Mouse (Mus musculus) midbrain, embryonic 16.5 days (tissue): Measurements from ENCODE around the gene Gm20388. TPM values are rescaled to one million over a fixed set of nuclear protein-coding genes. Genes with fewer than 3 reads are reported as not detected.

ENCODE experiments used
- ATAC-seq: fragments of 200-750 bp; cut with Nextera tagmentation; 2 replicates; pipeline ENCODE4 v1.8.0; 2017; ENCODE audit warnings: moderate TSS enrichment
- H3K27ac ChIP-seq: fragments of 300-500 bp; sonication (generic); 2 replicates; pipeline ENCODE4 v1.5.1; 2014; ENCODE audit warnings: mild to moderate bottlenecking, low read length, mixed read lengths
- H3K27me3 ChIP-seq: fragments of 300-500 bp; sonication (generic); 2 replicates; pipeline ENCODE4 v1.6.1; 2014; ENCODE audit warnings: low read depth, low read length, mixed read lengths; ENCODE audit not compliant: control insufficient read depth, insufficient read depth
- H3K36me3 ChIP-seq: fragments of 300-500 bp; sonication (generic); 2 replicates; pipeline ENCODE4 v1.6.1; 2014; ENCODE audit warnings: mild to moderate bottlenecking, low read length, moderate library complexity, mixed read lengths; ENCODE audit not compliant: control insufficient read depth, insufficient read depth
- H3K4me1 ChIP-seq: fragments of 300-500 bp; sonication (generic); 2 replicates; pipeline ENCODE4 v1.6.1; 2014; ENCODE audit warnings: mild to moderate bottlenecking, low read length, mixed read lengths; ENCODE audit not compliant: control insufficient read depth, insufficient read depth
- H3K4me2 ChIP-seq: fragments of 300-500 bp; sonication (generic); 2 replicates; pipeline ENCODE4 v1.6.1; 2014; ENCODE audit warnings: mild to moderate bottlenecking, low read length, mixed read lengths
- H3K4me3 ChIP-seq: fragments of 300-500 bp; sonication (generic); 2 replicates; pipeline ENCODE4 v1.5.1; 2014; ENCODE audit warnings: low read depth, mild to moderate bottlenecking, low read length, moderate library complexity, mixed read lengths
- H3K9ac ChIP-seq: fragments of 300-500 bp; sonication (generic); 2 replicates; pipeline ENCODE4 v1.6.1; 2014; ENCODE audit warnings: low read depth, low read length, mixed read lengths
- H3K9me3 ChIP-seq: fragments of 300-500 bp; sonication (generic); replicated peaks from 2 replicates; pipeline ENCODE4 v1.6.1; 2014; ENCODE audit warnings: mild to moderate bottlenecking, low read length, mixed read lengths; ENCODE audit not compliant: control insufficient read depth, poor library complexity, severe bottlenecking
- WGBS: fragments of 180-500 bp; shearing (Covaris S2); extraction: QIAGEN DNeasy Blood & Tissue Kit; methylation state at CpG from one replicate; pipeline ENCODE4 v1.1.7; 2014; 5-methylcytosine and 5-hydroxymethylcytosine counted together
- polyA plus RNA-seq: library from polyadenylated mRNA; unstranded; fragments of >200 nt; fragmentation: Nextera tagmentation; extraction: Ambion mirVana; gene quantifications from 2 replicates; pipeline ENCODE4 v1.2.1, GENCODE M21; 2015

Gm20388 gene
- polyA plus RNA-seq, 1 experiment from 2014 or later, result 7.5 TPM

- Histone ChIP-seq H3K9me3 (no peaks in the 10 kb centered on the region), H3K27ac (no peak overlapping the region), H3K36me3 (peaks cover 5% of the 10 kb centered on the region; the same call in 1 of the 2 replicates), H3K4me1 (no peaks in the 10 kb centered on the region), H3K9ac (no peak overlapping the region), H3K27me3 (no peaks in the 10 kb centered on the region), H3K4me3 (no peak overlapping the region), H3K4me2 (no peak overlapping the region)
- no peak for ATAC-seq
- 82% methylated on average over 12 of the region's 12 CpGs for WGBS
These were observed 3441.5 kb downstream of the Gm20388 start for GRCm38 (mm10) chr8:123352118-123352517.

DNA sequence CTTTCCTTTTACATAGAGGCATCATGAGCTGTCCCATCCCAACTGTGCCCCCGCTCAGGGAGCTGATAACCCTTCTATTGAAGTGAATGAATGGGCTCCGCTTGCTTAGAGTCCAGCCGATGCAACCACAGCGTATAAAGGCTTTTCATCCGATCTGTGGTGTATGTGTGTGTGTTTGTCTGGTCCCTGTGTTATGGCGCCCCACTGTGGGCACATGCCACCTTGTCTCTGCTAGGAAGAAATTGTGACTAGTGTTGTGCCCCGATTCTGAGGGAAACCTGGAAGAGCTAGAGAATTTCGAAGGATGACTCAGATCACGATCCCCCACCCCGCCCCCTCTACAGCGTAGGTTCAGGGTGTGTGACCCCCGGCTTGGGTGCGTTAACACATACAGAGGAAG, 3442.1 kb downstream of the Gm20388 start:
- Histone ChIP-seq H3K36me3 (peaks cover 3% of the 10 kb centered on the region; the same call in 1 of the 2 replicates), H3K4me1 (no peaks in the 10 kb centered on the region), H3K27ac (no peak overlapping the region), H3K9me3 (no peaks in the 10 kb centered on the region), H3K4me2 (no peak overlapping the region), H3K9ac (no peak overlapping the region), H3K4me3 (no peak overlapping the region), H3K27me3 (no peaks in the 10 kb centered on the region)
- WGBS, result 35% methylated on average over 13 of the region's 13 CpGs
- ATAC-seq, result no peak

DNA sequence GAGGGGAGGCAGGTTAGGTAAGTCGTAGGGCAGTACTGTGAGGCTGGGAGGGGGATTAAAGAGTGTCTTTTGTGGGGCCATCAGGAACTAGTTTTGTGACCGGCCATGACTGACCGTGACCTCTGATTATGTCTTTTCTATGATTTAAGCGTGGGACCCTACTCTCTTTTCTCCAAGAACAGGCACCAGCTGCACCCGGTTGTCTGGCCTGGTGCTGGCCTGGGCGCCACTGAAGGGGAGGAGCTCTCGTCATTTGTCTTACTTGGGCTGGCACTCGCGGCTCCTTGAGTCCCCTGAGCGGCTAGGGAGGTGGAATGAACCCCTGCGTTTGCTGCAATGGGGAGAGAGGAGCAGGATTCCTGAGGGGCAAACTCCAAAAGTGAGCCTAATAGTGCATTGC, 3442.6 kb downstream of the Gm20388 start:
- no peaks in the 10 kb centered on the region; the same call in 1 of the 2 replicates for H3K36me3 ChIP-seq
- H3K27ac ChIP-seq, result no peak overlapping the region
- H3K9ac ChIP-seq, result no peak overlapping the region
- no peaks in the 10 kb centered on the region for H3K4me1 ChIP-seq
- ATAC-seq, result no peak
- H3K27me3 ChIP-seq, result no peaks in the 10 kb centered on the region
- WGBS, result 46% methylated on average over 11 of the region's 11 CpGs
- H3K4me2 ChIP-seq, result no peak overlapping the region
- no peaks in the 10 kb centered on the region for H3K9me3 ChIP-seq
- no peak overlapping the region for H3K4me3 ChIP-seq

DNA sequence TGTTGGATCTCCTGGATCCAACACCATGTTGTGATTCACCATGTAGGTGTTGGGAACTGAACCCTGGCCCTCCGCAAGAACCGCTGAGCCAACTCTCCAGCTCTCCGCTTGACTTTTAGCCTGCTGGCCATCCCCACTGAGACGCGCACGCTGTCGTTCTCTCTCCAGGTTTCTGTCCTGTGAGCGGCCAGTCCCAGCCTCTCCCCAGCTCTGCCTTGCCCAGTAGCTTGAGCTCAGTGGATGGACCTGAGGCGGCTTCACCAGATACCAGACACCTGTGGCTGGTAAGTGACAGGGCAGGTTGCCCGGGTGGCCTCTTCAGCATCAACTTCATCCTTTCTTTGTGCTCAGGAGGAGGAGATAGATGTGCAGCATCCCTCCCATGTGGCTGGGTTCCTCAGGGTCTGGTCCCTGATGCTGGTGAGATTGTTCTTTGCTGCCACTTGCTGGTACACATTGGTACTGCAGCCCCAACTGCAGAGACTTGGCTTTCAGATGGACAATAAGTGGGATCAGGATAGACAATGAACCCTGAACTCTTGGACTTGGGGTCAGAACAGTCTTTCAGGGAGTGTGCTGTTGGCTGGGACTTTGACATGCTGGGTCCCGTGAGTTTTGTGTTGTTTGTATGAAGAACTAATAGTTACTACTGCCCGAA, 3450.6 kb downstream of the Gm20388 start:
- WGBS, result 38% methylated on average over 12 of the region's 12 CpGs

GRCm38 (mm10) chr8:123373403-123374238, 3463.0 kb downstream of the Gm20388 start, which contains the start of gene Tcf25:
Gene Tcf25, plus strand, starts transcription at chr8:123373753.
- H3K4me3 ChIP-seq, result peak within 1 kb of the TSS; percentile 76
- H3K27me3 ChIP-seq, result no peaks in the 10 kb centered on the region
- peak within 1 kb of the TSS; percentile 67 for H3K4me2 ChIP-seq
- peaks cover 9% of the 10 kb centered on the region for H3K36me3 ChIP-seq
- H3K9me3 ChIP-seq, result no peaks in the 10 kb centered on the region
- H3K27ac ChIP-seq, result peak within 1 kb of the TSS; percentile 85
- under 1% methylated on average over 75 of the region's 75 CpGs for WGBS
- ATAC-seq, result peak; percentile 95
- peaks cover 17% of the 10 kb centered on the region for H3K4me1 ChIP-seq
- H3K9ac ChIP-seq, result peak within 1 kb of the TSS; percentile 90

More for the DNA sequence above, 3450.6 kb downstream of the Gm20388 start:
- H3K4me3 ChIP-seq, result no peak overlapping the region
- no peaks in the 10 kb centered on the region for H3K4me1 ChIP-seq
- H3K4me2 ChIP-seq, result no peak overlapping the region
- no peak overlapping the region for H3K9ac ChIP-seq
- H3K27ac ChIP-seq, result peak overlapping the region; percentile 51
- no peaks in the 10 kb centered on the region for H3K9me3 ChIP-seq
- H3K27me3 ChIP-seq, result no peaks in the 10 kb centered on the region
- H3K36me3 ChIP-seq, result peaks cover 32% of the 10 kb centered on the region
- peak; percentile 64; the same call in 1 of the 2 replicates for ATAC-seq

DNA sequence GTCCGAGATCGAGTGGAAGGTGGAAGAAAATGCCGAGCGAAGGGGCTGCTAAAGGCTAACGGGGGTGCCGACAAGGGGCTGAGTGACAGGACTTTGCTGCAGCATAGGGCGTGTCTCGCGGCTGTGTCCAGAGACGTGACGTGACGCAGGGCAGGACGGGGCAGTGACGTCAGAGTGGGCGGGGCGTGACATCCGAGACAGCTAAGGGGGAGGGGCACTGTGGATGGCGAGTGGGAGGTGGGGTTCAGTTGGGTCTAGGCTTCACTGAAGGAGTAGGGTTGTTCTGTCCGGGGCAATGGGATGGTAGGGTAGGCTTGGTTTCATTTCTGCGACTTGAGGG, 3463.6 kb downstream of the Gm20388 start:
- H3K9me3 ChIP-seq, result no peaks in the 10 kb centered on the region
- peaks cover 5% of the 10 kb centered on the region for H3K36me3 ChIP-seq
- H3K9ac ChIP-seq, result peak overlapping the region; percentile 90
- peak overlapping the region; percentile 67 for H3K4me2 ChIP-seq
- H3K27ac ChIP-seq, result peak overlapping the region; percentile 85
- H3K27me3 ChIP-seq, result no peaks in the 10 kb centered on the region
- peak; percentile 69 for ATAC-seq
- 0% methylated on average over 16 of the region's 20 CpGs for WGBS
- peak overlapping the region; percentile 76 for H3K4me3 ChIP-seq
- H3K4me1 ChIP-seq, result peaks cover 17% of the 10 kb centered on the region

DNA sequence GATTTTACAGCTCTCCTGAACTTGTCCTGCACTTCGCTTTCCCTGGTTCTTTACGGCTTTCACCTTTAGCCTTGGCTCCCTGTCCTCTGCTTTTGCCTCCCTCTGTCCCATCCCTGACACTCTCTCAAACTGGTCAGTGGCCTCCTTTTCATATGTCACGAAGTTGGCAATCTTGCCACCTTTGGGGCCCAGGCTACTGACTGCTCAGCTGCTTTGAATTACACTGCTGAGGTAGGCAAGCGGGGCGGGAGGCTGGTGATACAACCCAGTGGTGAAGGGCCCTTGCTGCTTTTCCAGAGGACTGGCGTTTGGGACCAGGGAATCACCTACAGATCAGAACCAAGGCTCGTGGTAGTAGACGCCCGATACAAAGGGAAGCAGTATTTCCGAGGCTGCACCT, 3465.1 kb downstream of the Gm20388 start:
- WGBS, result 81% methylated on average over 10 of the region's 10 CpGs
- ATAC-seq, result no peak
- Histone ChIP-seq H3K27me3 (no peaks in the 10 kb centered on the region), H3K4me3 (no peak overlapping the region), H3K9ac (no peak overlapping the region), H3K27ac (no peak overlapping the region), H3K4me1 (peaks cover 17% of the 10 kb centered on the region), H3K4me2 (no peak overlapping the region), H3K9me3 (no peaks in the 10 kb centered on the region), H3K36me3 (no peaks in the 10 kb centered on the region; the same call in 1 of the 2 replicates)

GRCm38 (mm10) chr8:123376106-123376505, 3465.5 kb downstream of the Gm20388 start:
- H3K9ac ChIP-seq, result 0 out of 2 replicates have a peak overlapping the region, but pooled peaks have one; percentile 14
- no peak overlapping the region for H3K4me3 ChIP-seq
- H3K4me1 ChIP-seq, result peaks cover 17% of the 10 kb centered on the region
- H3K4me2 ChIP-seq, result no peak overlapping the region
- H3K27me3 ChIP-seq, result no peaks in the 10 kb centered on the region
- 58% methylated on average over 8 of the region's 8 CpGs for WGBS
- ATAC-seq, result no peak
- H3K9me3 ChIP-seq, result no peaks in the 10 kb centered on the region
- peaks cover 1% of the 10 kb centered on the region; the same call in 1 of the 2 replicates for H3K36me3 ChIP-seq
- peak overlapping the region; percentile 22; the same call in 1 of the 2 replicates for H3K27ac ChIP-seq

GRCm38 (mm10) chr8:123381711-123382110, 3471.1 kb downstream of the Gm20388 start:
- WGBS, result 98% methylated on average over 4 of the region's 4 CpGs
- Histone ChIP-seq H3K27ac (no peak overlapping the region), H3K27me3 (no peaks in the 10 kb centered on the region), H3K4me2 (no peak overlapping the region), H3K4me3 (no peak overlapping the region), H3K36me3 (peaks cover 41% of the 10 kb centered on the region), H3K9me3 (no peaks in the 10 kb centered on the region), H3K4me1 (no peaks in the 10 kb centered on the region), H3K9ac (no peak overlapping the region)
- ATAC-seq, result no peak
